Mouse (Mus musculus): Measurements from ENCODE around the gene Rbm47. TPM values are rescaled to one million over a fixed set of nuclear protein-coding genes. Genes with fewer than 3 reads are reported as not detected.
"Not testable (repeated sequence)": the region's sequence is repeated elsewhere in the genome, so short reads cannot be mapped to it uniquely, and the experiment has no call there.

Rbm47 gene
- polyA plus RNA-seq, 1 experiment from 2014 or later, result 3.3 TPM

- Histone ChIP-seq H3K36me3 (replicated peaks) (no peaks in the 10 kb centered on the region), H3K27ac (no peak overlapping the region), H3K4me3 (no peak overlapping the region), H3K9ac (no peak overlapping the region), H3K27me3 (replicated peaks) (no peaks in the 10 kb centered on the region), H3K4me2 (no peak overlapping the region), H3K4me1 (no peaks in the 10 kb centered on the region), H3K9me3 (no peaks in the 10 kb centered on the region)
- ATAC-seq (replicated peaks), result no peak
- 87% methylated on average over 16 of the region's 16 CpGs for WGBS
Observed at GRCm38 (mm10) chr5:66190481-66191184, 17.7 kb upstream of the Rbm47 start.

- not testable (repeated sequence) for H3K27ac ChIP-seq; ATAC-seq (replicated peaks)
Observed at GRCm38 (mm10) chr5:66188591-66188990, 15.7 kb upstream of the Rbm47 start.

DNA sequence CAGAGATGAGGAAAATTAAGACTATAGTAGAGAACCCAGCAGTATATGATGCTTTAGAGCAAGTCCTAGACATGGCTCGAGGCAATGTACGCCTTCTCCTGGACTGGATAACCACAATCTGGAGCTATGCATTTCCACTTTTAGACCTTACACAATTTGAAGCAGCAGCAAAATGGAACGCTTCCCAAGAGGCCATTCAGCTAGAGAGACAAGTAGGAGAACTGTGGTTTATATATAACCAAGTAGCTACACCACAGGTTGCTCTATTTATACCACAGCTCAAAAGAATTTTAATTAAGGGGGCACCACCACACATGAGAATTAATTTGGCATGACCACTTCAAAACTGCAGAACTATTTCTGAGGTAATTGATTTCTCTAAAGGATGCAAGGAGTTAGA, 9.2 kb upstream of the Rbm47 start:
- WGBS, result 82% methylated on average over 3 of the region's 3 CpGs
- H3K9me3 ChIP-seq, result no peaks in the 10 kb centered on the region
- no peak overlapping the region for H3K4me2 ChIP-seq
- H3K27ac ChIP-seq, result no peak overlapping the region
- H3K36me3 ChIP-seq (replicated peaks), result no peaks in the 10 kb centered on the region
- H3K9ac ChIP-seq, result no peak overlapping the region
- no peak overlapping the region for H3K4me3 ChIP-seq
- no peaks in the 10 kb centered on the region for H3K4me1 ChIP-seq
- H3K27me3 ChIP-seq (replicated peaks), result no peaks in the 10 kb centered on the region
- ATAC-seq (replicated peaks), result no peak

More at GRCm38 (mm10) chr5:66188591-66188990, 15.7 kb upstream of the Rbm47 start:
- not testable (repeated sequence) for H3K9ac ChIP-seq; H3K4me1 ChIP-seq; H3K36me3 ChIP-seq (replicated peaks); H3K9me3 ChIP-seq; H3K4me3 ChIP-seq; H3K27me3 ChIP-seq (replicated peaks); H3K4me2 ChIP-seq
- WGBS, result 93% methylated on average over 6 of the region's 7 CpGs

DNA sequence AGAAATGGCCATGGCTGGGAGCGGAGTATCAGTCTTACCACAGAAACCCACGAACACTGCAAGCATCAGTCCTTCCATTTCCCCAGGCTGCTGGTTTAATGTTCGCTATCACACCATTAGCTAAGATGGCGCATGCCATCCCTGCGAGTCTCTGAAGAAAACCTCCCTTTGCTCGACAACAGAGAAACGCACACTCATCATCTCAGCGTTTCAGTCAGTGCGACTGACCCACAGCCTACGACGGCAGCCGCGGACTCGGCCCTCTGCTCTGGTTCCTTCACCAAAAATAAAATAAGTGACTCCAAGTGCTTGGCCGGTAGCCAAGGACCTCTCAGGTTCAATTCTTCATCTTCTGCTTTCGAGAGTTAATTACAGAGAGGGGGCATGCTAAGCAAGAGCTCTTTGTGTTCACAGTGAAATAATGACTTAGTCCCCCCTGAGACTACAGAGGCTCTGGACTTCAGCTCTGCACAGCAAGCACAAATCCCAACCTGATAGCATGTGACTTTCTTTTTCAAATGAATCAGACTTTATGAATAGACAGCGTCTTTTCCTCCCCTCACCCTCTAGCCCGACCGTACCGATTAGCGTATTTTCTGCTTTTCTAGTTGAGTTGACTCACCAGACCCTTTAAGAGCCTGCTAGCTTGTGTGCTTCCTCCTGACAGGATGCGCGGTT, 1.4 kb upstream of the Rbm47 start:
- H3K9me3 ChIP-seq, result no peaks in the 10 kb centered on the region
- no peaks in the 10 kb centered on the region for H3K36me3 ChIP-seq (replicated peaks)
- H3K27ac ChIP-seq, result peak overlapping the region; percentile 68
- 42% methylated on average over 23 of the region's 23 CpGs for WGBS
- no peak overlapping the region for H3K4me3 ChIP-seq
- peak overlapping the region; percentile 14 for H3K4me2 ChIP-seq
- H3K9ac ChIP-seq, result no peak overlapping the region
- H3K27me3 ChIP-seq (replicated peaks), result no peaks in the 10 kb centered on the region
- 0 out of 2 replicates have a peak, but pooled peaks cover 4% of the 10 kb centered on the region for H3K4me1 ChIP-seq
- peak; percentile 70 for ATAC-seq (replicated peaks)

DNA sequence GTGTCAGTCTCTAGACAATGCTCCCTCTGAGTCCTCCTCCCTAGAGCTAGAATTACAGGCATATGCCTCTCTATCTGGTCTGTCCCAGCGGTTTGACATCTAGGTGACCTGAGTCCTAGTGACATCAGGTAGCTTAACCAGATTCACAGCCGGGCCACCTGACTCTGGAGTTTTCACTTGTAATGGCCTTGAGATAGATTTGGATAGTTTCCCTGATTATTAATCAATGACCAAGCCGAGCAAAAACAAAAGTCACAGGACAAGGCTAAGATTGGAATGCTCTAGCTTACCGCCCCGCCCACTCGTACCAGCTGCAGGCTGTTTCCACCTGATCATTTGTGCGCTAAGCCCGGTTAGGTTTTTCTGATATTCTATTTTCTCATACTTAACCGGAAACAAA, 2.3 kb downstream of the Rbm47 start:
- Histone ChIP-seq H3K4me2 (no peak overlapping the region), H3K4me3 (no peak overlapping the region), H3K27ac (no peak overlapping the region), H3K9ac (no peak overlapping the region), H3K27me3 (replicated peaks) (no peaks in the 10 kb centered on the region), H3K4me1 (0 out of 2 replicates have a peak, but pooled peaks cover 4% of the 10 kb centered on the region), H3K9me3 (no peaks in the 10 kb centered on the region), H3K36me3 (replicated peaks) (no peaks in the 10 kb centered on the region)
- no peak for ATAC-seq (replicated peaks)
- WGBS, result 90% methylated on average over 9 of the region's 9 CpGs

DNA sequence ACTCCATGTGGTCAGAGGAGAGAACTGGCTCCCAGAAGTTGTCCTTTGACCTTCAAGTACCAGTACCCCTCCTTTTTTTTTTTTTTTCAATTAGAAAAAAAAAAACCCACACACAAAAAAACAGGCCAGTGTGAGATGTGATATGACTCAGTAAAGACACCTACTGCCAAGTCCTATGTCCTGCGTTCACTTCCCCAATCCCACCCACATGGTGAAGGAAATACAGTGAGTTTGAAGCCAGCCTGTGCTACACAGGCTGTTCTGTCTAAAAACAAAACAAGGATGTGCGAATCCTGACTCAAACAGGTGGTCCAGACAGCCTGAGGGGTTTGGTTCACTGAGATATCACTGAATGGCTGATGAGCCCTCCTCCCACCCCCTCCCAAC, 3.8 kb downstream of the Rbm47 start:
- WGBS, result 89% methylated on average over 2 of the region's 2 CpGs
- H3K9ac ChIP-seq, result no peak overlapping the region
- H3K4me3 ChIP-seq, result no peak overlapping the region
- no peak for ATAC-seq (replicated peaks)
- H3K36me3 ChIP-seq (replicated peaks), result no peaks in the 10 kb centered on the region
- no peak overlapping the region for H3K4me2 ChIP-seq
- no peaks in the 10 kb centered on the region for H3K27me3 ChIP-seq (replicated peaks)
- no peak overlapping the region for H3K27ac ChIP-seq
- H3K9me3 ChIP-seq, result no peaks in the 10 kb centered on the region
- H3K4me1 ChIP-seq, result 0 out of 2 replicates have a peak, but pooled peaks cover 2% of the 10 kb centered on the region

DNA sequence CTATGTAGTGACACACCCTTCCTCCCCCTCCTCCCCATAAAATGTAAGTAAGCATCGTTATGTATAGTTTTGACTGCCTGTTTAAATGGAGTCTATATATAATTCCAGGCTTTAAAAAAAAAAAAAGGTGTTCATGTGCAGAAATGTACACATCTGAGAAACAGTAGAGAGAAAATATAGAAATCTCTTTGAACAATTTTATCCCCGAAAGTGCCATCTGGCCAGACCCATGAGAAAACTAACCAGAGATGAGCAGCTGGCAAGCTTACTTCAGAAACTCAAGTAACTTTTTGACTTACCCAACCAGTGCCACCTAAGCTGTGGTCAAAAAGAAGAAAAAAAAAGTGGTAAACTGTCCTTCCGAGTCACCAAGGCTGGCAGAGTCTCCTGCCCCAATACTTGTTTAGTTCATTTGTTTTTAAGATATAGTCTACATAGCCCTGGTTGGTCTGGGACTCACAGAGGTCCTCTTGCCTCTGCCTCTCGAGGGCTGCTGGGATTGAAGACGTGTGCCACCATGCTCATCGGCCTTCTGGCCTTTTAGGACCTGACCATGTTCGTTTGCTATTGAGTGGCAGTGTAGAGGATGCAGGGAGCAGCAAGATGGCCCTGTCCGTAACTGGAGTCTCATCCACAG, 4.3 kb downstream of the Rbm47 start:
- no peak overlapping the region for H3K9ac ChIP-seq
- H3K36me3 ChIP-seq (replicated peaks), result no peaks in the 10 kb centered on the region
- H3K4me3 ChIP-seq, result no peak overlapping the region
- H3K27me3 ChIP-seq (replicated peaks), result no peaks in the 10 kb centered on the region
- H3K4me2 ChIP-seq, result no peak overlapping the region
- H3K9me3 ChIP-seq, result no peaks in the 10 kb centered on the region
- WGBS, result 92% methylated on average over 8 of the region's 8 CpGs
- H3K27ac ChIP-seq, result no peak overlapping the region
- no peaks in the 10 kb centered on the region for H3K4me1 ChIP-seq
- no peak for ATAC-seq (replicated peaks)

GRCm38 (mm10) chr5:66166931-66167330, 6.0 kb downstream of the Rbm47 start:
- H3K4me1 ChIP-seq, result no peaks in the 10 kb centered on the region
- H3K27ac ChIP-seq, result no peak overlapping the region
- no peaks in the 10 kb centered on the region for H3K27me3 ChIP-seq (replicated peaks)
- no peak for ATAC-seq (replicated peaks)
- WGBS, result 91% methylated on average over 5 of the region's 5 CpGs
- H3K36me3 ChIP-seq (replicated peaks), result no peaks in the 10 kb centered on the region
- H3K9ac ChIP-seq, result no peak overlapping the region
- H3K4me2 ChIP-seq, result no peak overlapping the region
- H3K4me3 ChIP-seq, result no peak overlapping the region
- H3K9me3 ChIP-seq, result no peaks in the 10 kb centered on the region

DNA sequence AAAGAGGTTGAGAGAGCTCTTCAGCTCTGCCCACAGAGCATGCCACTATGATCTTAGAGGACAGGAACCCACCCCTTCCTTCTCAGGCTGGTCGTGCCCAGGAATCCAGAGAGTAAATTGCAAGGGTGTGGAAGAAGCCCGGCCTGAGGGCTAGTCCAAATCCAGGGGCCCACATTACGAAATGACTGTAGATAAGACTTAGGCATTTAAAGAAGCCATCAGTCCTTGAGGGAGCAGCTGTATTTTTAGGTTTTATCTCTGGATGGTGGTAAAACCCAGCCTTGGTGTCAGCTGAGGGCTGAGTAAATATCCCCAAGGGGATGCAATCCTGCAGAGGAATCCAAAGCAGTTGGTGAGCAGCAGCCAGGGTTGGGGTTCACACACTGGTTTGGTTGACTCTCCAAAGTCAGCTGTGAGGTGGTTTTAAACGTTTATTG, 6.7 kb downstream of the Rbm47 start:
- no peak overlapping the region for H3K4me3 ChIP-seq
- H3K4me1 ChIP-seq, result no peaks in the 10 kb centered on the region
- no peak overlapping the region for H3K4me2 ChIP-seq
- no peaks in the 10 kb centered on the region for H3K36me3 ChIP-seq (replicated peaks)
- H3K27ac ChIP-seq, result no peak overlapping the region
- no peaks in the 10 kb centered on the region for H3K9me3 ChIP-seq
- WGBS, result 74% methylated on average over 4 of the region's 4 CpGs
- no peak overlapping the region for H3K9ac ChIP-seq
- H3K27me3 ChIP-seq (replicated peaks), result no peaks in the 10 kb centered on the region
- ATAC-seq (replicated peaks), result no peak

- H3K4me2 ChIP-seq, result no peak overlapping the region
- H3K27me3 ChIP-seq (replicated peaks), result no peaks in the 10 kb centered on the region
- H3K27ac ChIP-seq, result no peak overlapping the region
- H3K36me3 ChIP-seq (replicated peaks), result no peaks in the 10 kb centered on the region
- no peaks in the 10 kb centered on the region for H3K9me3 ChIP-seq
- no peaks in the 10 kb centered on the region for H3K4me1 ChIP-seq
- WGBS, result 89% methylated on average over 8 of the region's 8 CpGs
- no peak overlapping the region for H3K4me3 ChIP-seq
- no peak overlapping the region for H3K9ac ChIP-seq
- no peak for ATAC-seq (replicated peaks)
Observed at GRCm38 (mm10) chr5:66165748-66166147, 7.2 kb downstream of the Rbm47 start.

GRCm38 (mm10) chr5:66156431-66156962, 16.4 kb downstream of the Rbm47 start:
- Histone ChIP-seq H3K4me2 (no peak overlapping the region), H3K9me3 (no peaks in the 10 kb centered on the region), H3K4me3 (no peak overlapping the region), H3K4me1 (peaks cover 3% of the 10 kb centered on the region), H3K27me3 (replicated peaks) (peaks cover 5% of the 10 kb centered on the region; the same call in 1 of the 2 replicates), H3K9ac (no peak overlapping the region), H3K27ac (no peak overlapping the region), H3K36me3 (replicated peaks) (no peaks in the 10 kb centered on the region)
- no peak for ATAC-seq (replicated peaks)
- WGBS, result 36% methylated on average over 9 of the region's 9 CpGs

GRCm38 (mm10) chr5:66154616-66155015, 18.3 kb downstream of the Rbm47 start:
- Histone ChIP-seq H3K27ac (no peak overlapping the region), H3K4me3 (no peak overlapping the region), H3K4me1 (peaks cover 20% of the 10 kb centered on the region), H3K36me3 (replicated peaks) (no peaks in the 10 kb centered on the region), H3K4me2 (no peak overlapping the region), H3K27me3 (replicated peaks) (peaks cover 9% of the 10 kb centered on the region; the same call in 1 of the 2 replicates), H3K9me3 (no peaks in the 10 kb centered on the region), H3K9ac (no peak overlapping the region)
- no peak for ATAC-seq (replicated peaks)
- 91% methylated on average over 6 of the region's 6 CpGs for WGBS

Measured in midbrain, embryonic 15.5 days (tissue).